Mouse (Mus musculus) heart, embryonic 14.5 days (tissue): ENCODE data around the gene Zcchc2. TPM values are rescaled to one million over a fixed set of nuclear protein-coding genes. Genes with fewer than 3 reads are reported as not detected.

ENCODE experiments used
- ATAC-seq: fragments of 200-750 bp; cut with Nextera tagmentation; 2 replicates; pipeline ENCODE4 v1.8.0; 2017; ENCODE audit warnings: low read depth, moderate TSS enrichment; ENCODE audit not compliant: insufficient number of reproducible peaks, insufficient read depth, low FRiP score
- H3K27ac ChIP-seq, 2 experiments: fragments of 200-500 bp in 1 of 2; fragments of 300-500 bp in 1 of 2; sonication (generic) in 1 of 2; replicated peaks in 1 of 2; 2 replicates each; pipeline ENCODE4 v1.5.1; 2012 to 2014; ENCODE audit warnings: low read depth in 2 of 2, low read length in 2 of 2, control low read depth in 1 of 2, mild to moderate bottlenecking in 1 of 2, mixed read lengths in 1 of 2; ENCODE audit not compliant: control insufficient read depth in 1 of 2, insufficient read depth in 1 of 2
- H3K27me3 ChIP-seq: fragments of 300-500 bp; sonication (generic); 2 replicates; pipeline ENCODE4 v1.6.1; 2014; ENCODE audit warnings: mild to moderate bottlenecking, low read length, control low read depth; ENCODE audit not compliant: control insufficient read depth, insufficient read depth
- H3K36me3 ChIP-seq: fragments of 300-500 bp; sonication (generic); 2 replicates; pipeline ENCODE4 v1.6.1; 2014; ENCODE audit warnings: mild to moderate bottlenecking, control low read depth, low read length, mixed read lengths; ENCODE audit not compliant: control insufficient read depth, insufficient read depth
- H3K4me1 ChIP-seq, 2 experiments: fragments of 200-500 bp in 1 of 2; fragments of 300-500 bp in 1 of 2; sonication (generic) in 1 of 2; 2 replicates each; pipeline ENCODE4 v1.6.1; 2012 to 2014; ENCODE audit warnings: low read length in 2 of 2, control low read depth in 1 of 2, mixed read lengths in 1 of 2; ENCODE audit not compliant: control insufficient read depth in 2 of 2, insufficient read depth in 2 of 2
- H3K4me2 ChIP-seq: fragments of 300-500 bp; sonication (generic); 2 replicates; pipeline ENCODE4 v1.6.1; 2014; ENCODE audit warnings: mild to moderate bottlenecking, low read length
- H3K4me3 ChIP-seq, 2 experiments: fragments of 200-500 bp in 1 of 2; fragments of 300-500 bp in 1 of 2; sonication (generic) in 1 of 2; 2 replicates each; pipeline ENCODE4 v1.5.1; 2012 to 2014; ENCODE audit warnings: low read length in 2 of 2, mild to moderate bottlenecking in 2 of 2, control low read depth in 1 of 2, low read depth in 1 of 2, moderate library complexity in 1 of 2; ENCODE audit not compliant: control insufficient read depth in 1 of 2, insufficient read depth in 1 of 2
- H3K9ac ChIP-seq: fragments of 300-500 bp; sonication (generic); 2 replicates; pipeline ENCODE4 v1.6.1; 2014; ENCODE audit warnings: mild to moderate bottlenecking, low read length
- H3K9me3 ChIP-seq: fragments of 300-500 bp; sonication (generic); 2 replicates; pipeline ENCODE4 v1.6.1; 2016; ENCODE audit warnings: low read length, control low read depth; ENCODE audit not compliant: control insufficient read depth
- WGBS: fragments of 180-500 bp; shearing (Covaris S2); extraction: QIAGEN DNeasy Blood & Tissue Kit; methylation state at CpG from one replicate; pipeline ENCODE4 v1.1.7; 2014; 5-methylcytosine and 5-hydroxymethylcytosine counted together
- polyA plus RNA-seq: library from polyadenylated mRNA; unstranded; fragments of >200 nt; fragmentation: Nextera tagmentation; extraction: Ambion mirVana; gene quantifications from 2 replicates; pipeline ENCODE4 v1.2.1, GENCODE M21; 2014

Zcchc2 gene
- polyA plus RNA-seq, 1 experiment from 2014 or later = 2.3 TPM

GRCm38 (mm10) chr1:106076641-106077040 is 86.4 kb downstream of the Zcchc2 start:
- Histone ChIP-seq H3K4me2 (no peak overlapping the region), H3K36me3 (no peaks in the 10 kb centered on the region), H3K9me3 (no peaks in the 10 kb centered on the region), H3K27ac (no peak overlapping the region), H3K4me1 (peaks cover 0 to 4% of the 10 kb centered on the region in 2 experiments; a peak in 1 of 4 replicates), H3K4me3 (no peak overlapping the region), H3K27me3 (no peaks in the 10 kb centered on the region), H3K9ac (no peak overlapping the region)
- no peak for ATAC-seq
- WGBS = 65% methylated on average over 3 of the region's 3 CpGs

- H3K4me3 ChIP-seq = no peak overlapping the region
- 66% methylated on average over 3 of the region's 3 CpGs for WGBS
- ATAC-seq = no peak
- no peak overlapping the region for H3K4me2 ChIP-seq
- no peak overlapping the region for H3K9ac ChIP-seq
- H3K27me3 ChIP-seq = no peaks in the 10 kb centered on the region
- H3K27ac ChIP-seq = no peak overlapping the region
- no peaks in the 10 kb centered on the region; a peak in 1 of 4 replicates for H3K4me1 ChIP-seq
- no peaks in the 10 kb centered on the region for H3K9me3 ChIP-seq
- H3K36me3 ChIP-seq = no peaks in the 10 kb centered on the region
These were observed 87.0 kb downstream of the Zcchc2 start for GRCm38 (mm10) chr1:106077166-106077565.

Other genes starting within 250 kb of the Zcchc2 start
- 0.34 and 0.77 TPM in 2 replicates for gene Tnfrsf11a, start 209.7 kb upstream of the Zcchc2 start, polyA plus RNA-seq
- 6.2 and 6.7 TPM in 2 replicates for gene Phlpp1, start 181.3 kb downstream of the Zcchc2 start, polyA plus RNA-seq